Mouse (Mus musculus): ENCODE measurements around the gene Med12l. TPM values are rescaled to one million over a fixed set of nuclear protein-coding genes. Genes with fewer than 3 reads are reported as not detected.

Med12l gene
- polyA plus RNA-seq, 1 experiment from 2014 or later = 3.3 TPM

GRCm38 (mm10) chr3:59243384-59243783 is 237.8 kb downstream of the Med12l start:
- DNase-seq (ENCODE audit: low spot score, missing footprints) = no peak
- Histone ChIP-seq H3K4me2 (no peak overlapping the region), H3K9ac (ENCODE audit: low read length) (no peak overlapping the region), H3K27me3 (ENCODE audit: control insufficient read depth, insufficient read depth, low read length) (no peaks in the 10 kb centered on the region), H3K36me3 (ENCODE audit: control insufficient read depth, insufficient read depth, low read length) (no peaks in the 10 kb centered on the region), H3K9me3 (ENCODE audit: control insufficient read depth, low read length) (no peaks in the 10 kb centered on the region), H3K4me3 (ENCODE audit: low read depth, low read length) (no peak overlapping the region), H3K27ac (ENCODE audit: low read depth, low read length) (no peak overlapping the region), H3K4me1 (ENCODE audit: control insufficient read depth, insufficient read depth, low read length) (no peaks in the 10 kb centered on the region)
- WGBS = 84% methylated on average over 6 of the region's 6 CpGs
- no peak for ATAC-seq (ENCODE audit: low FRiP score)

GRCm38 (mm10) chr3:59248031-59248430 is 242.4 kb downstream of the Med12l start:
- no peak overlapping the region for H3K27ac ChIP-seq (ENCODE audit: low read depth, low read length)
- no peaks in the 10 kb centered on the region for H3K9me3 ChIP-seq (ENCODE audit: control insufficient read depth, low read length)
- no peak overlapping the region for H3K4me3 ChIP-seq (ENCODE audit: low read depth, low read length)
- no peak overlapping the region for H3K9ac ChIP-seq (ENCODE audit: low read length)
- no peak for DNase-seq (ENCODE audit: low spot score, missing footprints)
- H3K27me3 ChIP-seq (ENCODE audit: control insufficient read depth, insufficient read depth, low read length) = no peaks in the 10 kb centered on the region
- H3K4me2 ChIP-seq = no peak overlapping the region
- WGBS = 92% methylated on average over 6 of the region's 6 CpGs
- H3K4me1 ChIP-seq (ENCODE audit: control insufficient read depth, insufficient read depth, low read length) = no peaks in the 10 kb centered on the region
- H3K36me3 ChIP-seq (ENCODE audit: control insufficient read depth, insufficient read depth, low read length) = no peaks in the 10 kb centered on the region
- no peak for ATAC-seq (ENCODE audit: low FRiP score)

- ATAC-seq (ENCODE audit: low FRiP score) (no peak), DNase-seq (ENCODE audit: low spot score, missing footprints) (no peak)
- Histone ChIP-seq H3K36me3 (ENCODE audit: control insufficient read depth, insufficient read depth, low read length) (no peaks in the 10 kb centered on the region), H3K4me1 (ENCODE audit: control insufficient read depth, insufficient read depth, low read length) (no peaks in the 10 kb centered on the region), H3K9me3 (ENCODE audit: control insufficient read depth, low read length) (no peaks in the 10 kb centered on the region), H3K9ac (ENCODE audit: low read length) (no peak overlapping the region), H3K27me3 (ENCODE audit: control insufficient read depth, insufficient read depth, low read length) (no peaks in the 10 kb centered on the region), H3K4me3 (ENCODE audit: low read depth, low read length) (no peak overlapping the region), H3K4me2 (no peak overlapping the region), H3K27ac (ENCODE audit: low read depth, low read length) (no peak overlapping the region)
- 94% methylated on average over 1 of the region's 1 CpGs for WGBS
Measured at GRCm38 (mm10) chr3:59250454-59250853, 244.8 kb downstream of the Med12l start.

- 86% methylated on average over 20 of the region's 20 CpGs for WGBS
- no peak overlapping the region for H3K27ac ChIP-seq (ENCODE audit: low read depth, low read length)
- peaks cover 9% of the 10 kb centered on the region for H3K4me1 ChIP-seq (ENCODE audit: control insufficient read depth, insufficient read depth, low read length)
- no peak overlapping the region for H3K4me2 ChIP-seq
- no peaks in the 10 kb centered on the region for H3K36me3 ChIP-seq (ENCODE audit: control insufficient read depth, insufficient read depth, low read length)
- H3K4me3 ChIP-seq (ENCODE audit: low read depth, low read length) = no peak overlapping the region
- no peak overlapping the region for H3K9ac ChIP-seq (ENCODE audit: low read length)
- ATAC-seq (ENCODE audit: low FRiP score) (no peak), DNase-seq (ENCODE audit: low spot score, missing footprints) (no peak)
- no peaks in the 10 kb centered on the region for H3K27me3 ChIP-seq (ENCODE audit: control insufficient read depth, insufficient read depth, low read length)
- H3K9me3 ChIP-seq (ENCODE audit: control insufficient read depth, low read length) = no peaks in the 10 kb centered on the region
Measured at GRCm38 (mm10) chr3:59257740-59258664, 252.4 kb downstream of the Med12l start.

GRCm38 (mm10) chr3:59260745-59261144 is 255.1 kb downstream of the Med12l start:
- no peaks in the 10 kb centered on the region for H3K27me3 ChIP-seq (ENCODE audit: control insufficient read depth, insufficient read depth, low read length)
- H3K27ac ChIP-seq (ENCODE audit: low read depth, low read length) = no peak overlapping the region
- WGBS = 72% methylated on average over 5 of the region's 5 CpGs
- no peak overlapping the region for H3K9ac ChIP-seq (ENCODE audit: low read length)
- DNase-seq (ENCODE audit: low spot score, missing footprints) (no peak), ATAC-seq (ENCODE audit: low FRiP score) (no peak)
- H3K4me3 ChIP-seq (ENCODE audit: low read depth, low read length) = no peak overlapping the region
- no peaks in the 10 kb centered on the region for H3K9me3 ChIP-seq (ENCODE audit: control insufficient read depth, low read length)
- no peak overlapping the region for H3K4me2 ChIP-seq
- H3K4me1 ChIP-seq (ENCODE audit: control insufficient read depth, insufficient read depth, low read length) = peaks cover 9% of the 10 kb centered on the region
- H3K36me3 ChIP-seq (ENCODE audit: control insufficient read depth, insufficient read depth, low read length) = no peaks in the 10 kb centered on the region

- no peak overlapping the region for H3K9ac ChIP-seq (ENCODE audit: low read length)
- H3K36me3 ChIP-seq (ENCODE audit: control insufficient read depth, insufficient read depth, low read length) = no peaks in the 10 kb centered on the region
- WGBS = 54% methylated on average over 9 of the region's 9 CpGs
- H3K4me1 ChIP-seq (ENCODE audit: control insufficient read depth, insufficient read depth, low read length) = peaks cover 9% of the 10 kb centered on the region
- H3K4me3 ChIP-seq (ENCODE audit: low read depth, low read length) = no peak overlapping the region
- no peak overlapping the region for H3K27ac ChIP-seq (ENCODE audit: low read depth, low read length)
- DNase-seq (ENCODE audit: low spot score, missing footprints) (no peak), ATAC-seq (ENCODE audit: low FRiP score) (peak; percentile 55; the same call in 1 of the 2 replicates)
- no peaks in the 10 kb centered on the region for H3K9me3 ChIP-seq (ENCODE audit: control insufficient read depth, low read length)
- H3K4me2 ChIP-seq = no peak overlapping the region
- H3K27me3 ChIP-seq (ENCODE audit: control insufficient read depth, insufficient read depth, low read length) = no peaks in the 10 kb centered on the region
Measured at GRCm38 (mm10) chr3:59261709-59262472, 256.3 kb downstream of the Med12l start.

GRCm38 (mm10) chr3:59262704-59263103 is 257.1 kb downstream of the Med12l start, which contains the start of gene P2ry12:
Gene P2ry12, minus strand, starts transcription at chr3:59262871.
- H3K9me3 ChIP-seq (ENCODE audit: control insufficient read depth, low read length) = no peaks in the 10 kb centered on the region
- no peak within 1 kb of the TSS for H3K4me3 ChIP-seq (ENCODE audit: low read depth, low read length)
- no peaks in the 10 kb centered on the region for H3K27me3 ChIP-seq (ENCODE audit: control insufficient read depth, insufficient read depth, low read length)
- WGBS = 37% methylated on average over 7 of the region's 7 CpGs
- peak; percentile 89 for DNase-seq (ENCODE audit: low spot score, missing footprints)
- H3K27ac ChIP-seq (ENCODE audit: low read depth, low read length) = no peak within 1 kb of the TSS
- peaks cover 9% of the 10 kb centered on the region for H3K4me1 ChIP-seq (ENCODE audit: control insufficient read depth, insufficient read depth, low read length)
- ATAC-seq (ENCODE audit: low FRiP score) = peak; percentile 61
- no peak within 1 kb of the TSS for H3K4me2 ChIP-seq
- no peaks in the 10 kb centered on the region for H3K36me3 ChIP-seq (ENCODE audit: control insufficient read depth, insufficient read depth, low read length)
- H3K9ac ChIP-seq (ENCODE audit: low read length) = no peak within 1 kb of the TSS

- WGBS = 94% methylated on average over 2 of the region's 2 CpGs
- no peak for ATAC-seq (ENCODE audit: low FRiP score)
- Histone ChIP-seq H3K4me1 (ENCODE audit: control insufficient read depth, insufficient read depth, low read length) (peaks cover 9% of the 10 kb centered on the region), H3K36me3 (ENCODE audit: control insufficient read depth, insufficient read depth, low read length) (no peaks in the 10 kb centered on the region), H3K4me3 (ENCODE audit: low read depth, low read length) (no peak overlapping the region), H3K9ac (ENCODE audit: low read length) (no peak overlapping the region), H3K4me2 (no peak overlapping the region), H3K27ac (ENCODE audit: low read depth, low read length) (no peak overlapping the region), H3K27me3 (ENCODE audit: control insufficient read depth, insufficient read depth, low read length) (no peaks in the 10 kb centered on the region), H3K9me3 (ENCODE audit: control insufficient read depth, low read length) (no peaks in the 10 kb centered on the region)
- no peak for DNase-seq (ENCODE audit: low spot score, missing footprints)
Measured at GRCm38 (mm10) chr3:59263417-59263816, 257.8 kb downstream of the Med12l start.

- Histone ChIP-seq H3K9ac (ENCODE audit: low read length) (no peak overlapping the region), H3K9me3 (ENCODE audit: control insufficient read depth, low read length) (no peaks in the 10 kb centered on the region), H3K4me3 (ENCODE audit: low read depth, low read length) (no peak overlapping the region), H3K36me3 (ENCODE audit: control insufficient read depth, insufficient read depth, low read length) (no peaks in the 10 kb centered on the region), H3K27ac (ENCODE audit: low read depth, low read length) (no peak overlapping the region), H3K4me1 (ENCODE audit: control insufficient read depth, insufficient read depth, low read length) (peaks cover 9% of the 10 kb centered on the region), H3K4me2 (no peak overlapping the region), H3K27me3 (ENCODE audit: control insufficient read depth, insufficient read depth, low read length) (no peaks in the 10 kb centered on the region)
- no peak for ATAC-seq (ENCODE audit: low FRiP score)
- DNase-seq (ENCODE audit: low spot score, missing footprints) = no peak
- WGBS = 73% methylated on average over 3 of the region's 3 CpGs
Measured at GRCm38 (mm10) chr3:59263988-59264387, 258.4 kb downstream of the Med12l start.

Measured in midbrain, embryonic 11.5 days (tissue).